Mouse (Mus musculus): ENCODE data around the gene Col6a2.

Col6a2 gene

GRCm38 (mm10) chr10:76546566-76546965 is 76.9 kb downstream of the Col6a2 start:
- no peak for DNase-seq
